Mouse (Mus musculus) retina, adult 2 months (tissue): ENCODE results near the gene Rexo5.
A peak's percentile ranks its signal among the peaks of the same experiment; 100 is the strongest.

ENCODE experiments used
- DNase-seq: peaks from one replicate; pipeline ENCODE4 v3.0.0-alpha.2; 2012; ENCODE audit warnings: low read depth, low spot score

Gene Rexo5

DNA sequence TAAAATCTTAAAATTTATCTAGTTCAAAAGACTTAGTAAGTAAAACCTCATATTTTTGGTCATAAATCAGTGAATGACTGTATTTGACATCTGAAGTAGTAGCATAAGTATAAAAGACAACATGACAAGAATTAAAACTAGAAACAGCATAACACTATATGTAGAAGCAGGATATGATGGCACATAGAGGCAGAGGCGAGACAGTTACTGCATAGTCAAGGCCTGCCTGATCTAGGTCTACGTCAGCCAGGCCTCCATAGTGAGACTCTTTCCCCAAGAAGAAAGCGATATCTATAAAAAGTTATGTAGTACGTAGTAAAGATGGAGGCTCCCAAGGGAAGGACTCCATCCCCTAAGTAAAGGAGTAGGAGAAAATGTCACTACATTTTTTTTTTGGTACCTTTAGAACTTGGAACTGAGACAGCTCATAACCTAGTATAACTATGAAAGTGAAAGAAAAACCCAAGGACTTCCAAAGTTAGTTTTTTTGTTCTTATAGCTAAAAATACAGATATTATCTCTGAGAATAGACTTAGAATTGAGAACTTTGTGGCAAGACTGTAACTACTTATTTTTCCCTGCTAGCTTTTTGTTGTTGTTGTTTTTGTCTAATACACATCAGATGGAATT, 48.1 kb downstream of the Rexo5 start:
- DNase-seq, result no peak

DNA sequence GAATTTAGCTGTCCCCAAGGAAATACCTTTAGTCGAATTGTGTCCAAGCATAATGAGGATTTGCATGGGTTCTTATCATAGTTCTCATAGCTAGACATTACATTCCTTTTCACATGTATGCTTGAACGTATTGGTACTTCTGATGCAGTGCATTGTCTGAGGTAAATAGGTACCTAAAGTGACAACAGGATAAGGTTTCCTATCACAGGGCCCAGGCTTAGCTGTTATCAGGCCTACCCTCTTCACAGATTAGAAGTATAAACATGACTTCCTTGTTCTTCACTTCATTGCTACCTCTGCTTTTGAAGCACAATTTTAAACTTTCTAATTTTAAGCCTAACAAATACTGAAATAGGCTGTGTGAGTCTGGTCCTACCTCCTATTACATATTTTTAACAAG, 51.7 kb downstream of the Rexo5 start:
- DNase-seq, result no peak

DNA sequence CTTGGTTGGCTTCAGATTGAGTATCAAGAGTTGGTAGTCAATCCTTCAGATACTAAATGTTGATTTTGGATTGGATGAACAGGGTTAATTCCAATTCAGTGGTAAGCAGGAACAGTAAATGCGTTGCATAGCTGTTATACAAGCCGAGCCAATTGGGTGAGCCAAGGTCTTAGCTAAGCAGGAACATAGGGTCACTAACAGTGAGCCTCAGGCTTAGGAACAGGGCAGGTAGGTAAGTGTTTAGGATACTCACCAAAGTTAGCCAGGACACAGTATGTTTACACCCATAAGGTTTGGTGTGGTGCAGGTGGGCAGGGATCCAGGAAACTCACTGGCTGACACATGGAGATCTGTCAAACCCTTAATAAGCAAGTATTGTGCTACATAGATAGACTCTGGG, 53.6 kb downstream of the Rexo5 start:
- no peak for DNase-seq

DNA sequence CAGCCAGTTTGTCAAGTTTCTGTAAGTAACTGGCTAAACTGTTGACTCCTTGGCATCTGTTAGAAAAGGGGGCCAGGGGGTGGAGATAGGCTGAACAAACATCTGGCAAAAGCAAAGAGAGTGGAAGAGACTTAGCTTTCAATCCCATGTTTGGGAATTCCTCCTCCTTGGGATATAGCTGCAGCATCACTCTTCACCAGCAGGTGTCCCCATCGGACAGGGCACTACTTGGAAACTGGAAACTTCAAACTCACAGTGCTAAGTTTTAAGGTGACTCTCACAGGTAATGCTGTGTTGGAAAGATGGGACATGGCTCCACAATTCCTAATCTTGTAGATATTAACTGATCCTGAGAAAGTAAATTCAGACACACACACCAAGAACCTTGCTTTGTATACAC, 55.3 kb downstream of the Rexo5 start:
- peak; percentile 26 for DNase-seq

DNA sequence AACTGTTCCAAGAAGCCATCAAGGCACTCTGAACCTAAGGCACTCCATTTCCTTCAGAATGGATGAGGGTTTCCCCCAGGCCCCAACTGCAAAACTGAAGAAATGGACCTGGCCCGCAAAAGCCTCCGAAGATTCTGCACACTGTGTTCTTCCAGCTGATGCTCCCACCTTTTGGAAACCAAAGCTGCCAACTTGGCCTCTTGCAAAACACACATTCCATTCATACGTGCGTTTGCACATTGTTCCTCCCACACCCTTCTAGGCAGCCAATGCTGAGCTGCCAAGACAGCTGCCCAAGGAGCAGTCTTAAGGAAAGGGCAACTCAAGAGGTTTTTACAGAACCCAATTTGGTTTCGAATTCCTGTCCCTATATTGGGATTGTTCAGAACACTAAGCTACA, 56.9 kb downstream of the Rexo5 start:
- no peak for DNase-seq

DNA sequence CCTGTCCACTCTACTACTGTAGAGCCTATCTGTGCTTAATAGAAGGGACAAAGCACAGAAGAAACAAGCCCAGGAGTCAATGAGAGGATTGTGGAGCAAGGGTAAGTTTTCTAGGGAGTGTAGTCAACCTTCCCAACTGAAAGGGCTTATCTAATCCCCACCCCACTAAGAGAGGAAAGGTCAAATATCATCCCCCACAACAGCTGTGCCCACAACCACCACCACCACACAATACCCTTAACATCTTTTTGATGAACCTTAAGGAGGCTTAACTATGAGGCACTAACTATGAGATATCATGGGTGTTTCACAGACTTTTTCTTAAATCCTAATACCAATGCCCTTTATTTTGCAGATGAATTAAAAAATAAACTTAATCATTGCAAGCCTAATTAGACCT, 58.7 kb downstream of the Rexo5 start:
- DNase-seq, result no peak

DNA sequence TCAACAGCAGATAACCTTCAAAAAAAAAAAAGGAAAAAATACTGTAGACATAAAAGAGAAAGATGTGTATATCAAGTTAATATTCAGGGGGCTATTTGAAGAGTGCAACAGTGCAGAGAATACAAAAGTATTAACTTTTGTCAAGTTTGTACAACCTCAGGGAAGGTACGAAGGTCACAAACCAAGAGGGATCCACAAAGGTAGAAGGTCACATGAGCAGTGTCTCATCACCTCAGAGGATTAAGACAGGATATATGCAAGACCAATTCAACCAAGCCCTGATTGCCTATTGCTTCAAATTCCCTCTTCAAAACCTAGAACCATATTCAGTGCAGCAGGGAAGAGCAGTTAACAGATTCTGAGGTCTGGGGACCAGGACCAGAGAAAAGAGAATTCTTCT, 59.4 kb downstream of the Rexo5 start:
- no peak for DNase-seq

DNA sequence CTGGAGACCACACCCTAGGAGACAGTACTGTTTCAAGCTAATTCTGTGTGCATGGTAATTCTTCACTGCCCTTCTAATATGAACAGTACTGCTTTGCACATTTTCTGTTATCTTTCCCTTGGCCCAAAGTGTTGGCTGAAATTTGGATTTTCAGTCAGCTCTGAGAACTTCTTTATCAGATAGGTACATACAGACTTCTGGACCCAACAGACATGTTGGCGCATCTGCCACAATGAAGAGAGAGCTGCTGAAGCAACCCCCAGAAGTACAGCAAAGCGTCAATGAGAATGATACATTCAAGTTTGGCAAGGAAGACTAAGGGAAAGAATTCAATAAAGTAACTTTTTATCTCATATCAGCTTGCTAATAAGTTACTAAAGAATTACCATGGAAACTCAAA, 60.6 kb downstream of the Rexo5 start:
- DNase-seq, result no peak

DNA sequence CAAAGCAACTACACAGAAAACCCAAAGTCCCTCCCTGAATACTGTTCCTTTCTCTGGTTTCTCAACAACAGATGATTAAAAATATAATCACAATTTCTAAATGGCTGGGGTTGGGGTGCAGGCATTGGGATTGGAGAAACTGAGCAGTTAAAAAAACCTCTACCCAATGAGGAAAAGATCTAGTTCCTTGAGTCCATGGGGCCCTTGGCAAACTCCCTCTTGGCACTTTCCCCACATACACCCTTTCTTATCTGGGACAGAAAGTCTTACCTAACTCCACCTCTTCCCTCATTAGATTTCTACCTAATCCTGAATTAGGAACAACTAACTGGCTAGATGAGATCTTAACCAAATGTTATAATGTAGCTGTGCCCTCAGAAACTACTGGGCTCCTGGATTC, 61.2 kb downstream of the Rexo5 start:
- no peak for DNase-seq

DNA sequence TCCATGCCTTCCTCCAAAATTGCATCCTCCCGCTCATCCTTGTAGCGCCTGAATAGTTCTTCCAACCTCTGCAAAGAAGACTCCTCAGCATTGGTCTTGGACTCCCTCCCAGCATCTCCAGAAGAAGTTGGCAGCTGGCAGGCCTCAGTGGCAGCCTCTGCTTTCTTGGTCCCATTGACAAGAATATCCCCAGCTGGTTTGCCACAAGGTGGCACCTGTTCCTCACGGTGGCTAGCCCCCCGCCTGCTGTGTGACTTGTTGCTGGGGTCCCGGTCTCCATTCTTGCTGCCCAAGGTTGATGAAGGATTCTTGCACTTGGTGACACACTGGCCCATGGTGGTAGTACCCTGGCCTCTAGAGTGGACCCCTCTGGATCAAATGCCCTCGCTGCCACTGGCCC, 65.7 kb downstream of the Rexo5 start:
- DNase-seq, result no peak

DNA sequence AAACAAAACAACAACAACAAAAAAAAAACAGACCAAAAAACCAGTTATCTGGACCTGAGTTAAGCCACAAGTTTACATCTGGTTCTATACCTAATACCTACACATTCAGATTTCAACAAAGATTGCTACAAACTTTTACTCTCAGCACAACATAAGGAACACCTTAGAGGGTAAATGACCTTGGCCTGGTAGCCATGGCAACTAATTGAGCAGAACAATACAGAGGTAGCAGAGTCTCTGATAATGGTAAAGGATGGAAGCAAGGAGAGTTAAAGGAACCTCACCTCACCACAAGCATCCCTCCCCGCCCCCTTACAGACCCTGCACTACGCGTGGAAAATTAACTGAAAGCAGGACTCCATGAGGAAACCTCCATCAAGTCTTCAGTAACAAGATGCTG, 66.3 kb downstream of the Rexo5 start:
- DNase-seq, result no peak

DNA sequence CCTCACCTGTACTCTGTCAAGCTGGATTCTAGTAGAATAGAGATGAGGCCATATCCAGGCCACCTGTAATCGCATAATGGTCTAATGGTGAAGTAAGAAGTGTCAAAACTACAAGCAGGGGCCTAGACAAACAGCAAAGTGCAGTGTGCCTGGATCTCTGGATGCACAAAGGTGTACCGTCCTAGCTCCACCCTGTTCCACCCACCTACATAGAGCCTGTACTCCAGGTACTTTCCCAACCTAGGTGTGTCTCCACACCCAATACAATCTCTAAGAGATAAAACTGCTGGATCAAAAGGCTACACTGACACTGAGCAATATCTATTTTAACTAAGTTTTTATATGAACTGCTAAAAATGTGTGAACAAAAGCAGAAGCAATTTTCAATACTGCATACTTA, 66.7 kb downstream of the Rexo5 start:
- no peak for DNase-seq

DNA sequence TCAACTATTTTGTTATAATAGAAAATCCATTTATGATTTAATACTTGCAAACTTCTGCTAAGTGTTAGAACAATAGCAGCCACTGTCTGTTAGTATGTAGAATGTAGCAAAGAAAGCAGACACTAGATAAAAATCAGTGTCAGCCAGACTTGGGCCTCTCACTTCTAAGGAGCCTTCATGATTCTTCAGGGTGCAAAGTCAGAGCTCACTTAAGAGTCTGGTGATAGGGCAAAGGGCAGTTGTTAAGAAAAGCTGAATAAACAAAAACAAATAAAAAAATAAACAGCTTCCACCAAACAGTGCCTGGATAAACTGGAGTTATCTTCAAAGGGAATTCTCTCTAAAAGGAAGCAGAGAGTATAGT, 67.1 kb downstream of the Rexo5 start:
- DNase-seq, result no peak

DNA sequence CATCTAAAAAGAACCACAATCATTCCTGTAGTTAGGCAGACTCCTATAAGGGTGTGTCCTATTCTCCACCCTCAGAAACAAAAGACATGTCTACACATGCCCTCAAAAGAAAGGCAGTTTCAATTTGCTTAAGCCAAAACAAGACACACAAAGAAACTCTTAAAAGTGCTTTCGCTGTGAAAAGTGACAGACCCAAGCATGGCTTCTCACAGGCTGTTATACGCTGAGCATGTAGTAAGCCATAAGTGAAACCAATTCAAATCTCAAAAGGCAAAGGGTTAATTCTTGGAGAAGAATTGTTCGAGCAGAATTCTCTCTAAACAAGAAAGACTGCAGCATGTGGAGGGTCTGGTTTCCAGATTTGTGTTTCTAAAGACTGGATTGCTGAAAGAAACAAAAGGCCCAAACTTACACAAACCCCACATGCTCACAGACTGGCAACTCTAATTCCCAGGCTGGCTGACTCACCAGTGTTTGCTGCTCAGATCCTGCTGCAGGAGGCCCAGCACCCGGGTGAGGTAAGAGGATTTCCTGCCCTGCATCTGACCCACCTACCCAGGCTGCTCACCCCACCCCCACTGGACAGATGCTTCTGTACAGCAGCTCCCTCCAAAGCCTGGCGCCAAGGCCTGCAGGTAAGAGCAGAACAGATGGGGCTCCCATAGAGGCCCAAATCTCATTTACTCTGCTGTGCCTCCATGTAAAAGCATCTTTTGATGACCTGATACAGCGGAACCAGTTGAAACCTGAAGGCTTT, 67.7 kb downstream of the Rexo5 start:
- peak; percentile 85 for DNase-seq

DNA sequence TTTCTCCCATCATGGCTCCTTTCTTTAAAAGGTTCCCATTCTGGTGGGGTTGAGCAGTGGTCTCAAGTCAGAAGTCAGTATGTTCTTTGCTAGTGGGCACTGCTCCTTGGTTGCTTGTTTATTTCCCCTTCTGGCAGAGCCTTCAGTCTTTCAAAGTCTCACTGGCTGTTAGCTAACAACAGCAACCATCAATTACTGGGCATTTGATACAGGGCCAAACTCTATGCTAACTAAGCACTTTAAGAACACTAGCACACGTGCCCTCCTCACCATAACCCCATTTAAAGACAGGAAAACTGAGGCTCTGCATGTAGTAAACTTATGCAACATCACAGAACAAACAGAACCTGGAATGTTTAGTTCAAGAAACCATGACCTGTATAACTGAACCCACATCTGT, 68.4 kb downstream of the Rexo5 start:
- no peak for DNase-seq

DNA sequence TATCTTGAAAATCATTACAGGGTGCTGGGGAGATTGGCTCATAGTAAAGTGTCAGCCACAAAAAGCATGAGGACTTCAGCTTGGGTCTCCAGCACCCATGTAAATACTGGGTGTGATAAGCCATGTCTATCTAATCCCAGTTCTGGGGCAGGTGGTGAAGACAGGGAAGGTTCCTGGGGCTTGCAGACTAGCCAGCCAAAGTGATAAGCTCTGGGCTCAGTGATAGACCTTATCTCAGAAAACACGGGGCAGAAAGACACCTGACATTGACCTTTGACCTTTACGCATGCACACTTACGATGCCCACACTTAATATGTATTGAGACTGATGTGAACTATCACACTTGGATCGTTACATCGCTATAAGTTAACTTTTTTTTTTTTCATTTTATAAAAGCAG, 70.7 kb downstream of the Rexo5 start:
- DNase-seq, result no peak

DNA sequence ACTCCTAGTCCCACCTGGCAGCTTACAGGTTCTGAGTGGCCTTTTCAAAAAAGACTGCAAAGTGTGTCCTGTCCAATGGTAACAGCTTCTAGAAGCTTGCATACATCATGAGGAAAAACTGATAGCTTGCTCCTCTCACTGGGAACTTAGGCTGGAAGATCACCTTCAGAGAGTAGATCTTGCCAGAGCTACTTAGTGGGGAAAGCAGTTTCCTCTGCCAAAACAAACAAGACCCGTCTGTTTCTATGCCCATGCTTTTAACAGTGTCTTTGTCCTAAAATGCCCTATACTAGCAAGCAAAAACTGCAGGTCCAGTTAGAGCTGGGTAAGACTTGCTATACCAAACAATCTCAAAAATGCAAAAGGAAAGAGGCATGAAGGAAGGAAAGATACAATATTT, 72.3 kb downstream of the Rexo5 start:
- DNase-seq, result no peak

DNA sequence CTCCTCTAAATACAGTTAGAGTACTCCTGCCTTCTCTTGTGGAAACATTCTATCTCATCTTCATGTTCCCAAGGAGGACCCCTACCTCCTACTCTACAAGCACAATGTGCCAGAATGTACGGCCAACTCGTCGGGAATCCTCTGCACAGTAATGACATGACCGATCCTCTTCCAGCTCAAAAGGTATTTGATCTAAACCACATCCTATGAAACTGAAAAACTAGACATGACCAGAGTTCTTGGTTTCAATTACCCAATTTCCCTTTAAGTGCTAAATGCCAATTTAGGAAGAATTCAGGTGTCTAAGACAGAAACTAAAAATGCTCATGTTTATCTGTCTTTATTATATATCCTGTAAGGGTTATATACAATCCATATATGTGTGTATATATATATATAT, 78.4 kb downstream of the Rexo5 start:
- DNase-seq, result no peak

DNA sequence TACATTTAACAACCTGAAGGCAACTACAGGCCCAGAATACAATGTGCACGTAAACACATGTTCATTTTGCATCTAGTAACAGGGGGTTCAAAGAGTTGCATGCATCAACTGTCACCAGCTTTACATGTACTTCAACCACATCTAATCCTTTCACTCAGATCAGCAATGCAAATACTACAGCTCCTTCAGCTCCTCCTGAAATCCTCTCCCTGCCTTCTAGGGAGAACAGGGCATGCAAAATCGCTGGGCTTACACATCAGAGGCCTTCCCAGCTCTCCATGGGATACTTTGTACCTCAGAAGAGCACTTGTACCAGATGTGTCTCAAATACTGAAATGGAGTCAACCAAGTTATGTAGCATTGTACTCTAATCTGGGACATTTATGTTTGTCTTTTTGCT, 79.2 kb downstream of the Rexo5 start:
- DNase-seq, result no peak

DNA sequence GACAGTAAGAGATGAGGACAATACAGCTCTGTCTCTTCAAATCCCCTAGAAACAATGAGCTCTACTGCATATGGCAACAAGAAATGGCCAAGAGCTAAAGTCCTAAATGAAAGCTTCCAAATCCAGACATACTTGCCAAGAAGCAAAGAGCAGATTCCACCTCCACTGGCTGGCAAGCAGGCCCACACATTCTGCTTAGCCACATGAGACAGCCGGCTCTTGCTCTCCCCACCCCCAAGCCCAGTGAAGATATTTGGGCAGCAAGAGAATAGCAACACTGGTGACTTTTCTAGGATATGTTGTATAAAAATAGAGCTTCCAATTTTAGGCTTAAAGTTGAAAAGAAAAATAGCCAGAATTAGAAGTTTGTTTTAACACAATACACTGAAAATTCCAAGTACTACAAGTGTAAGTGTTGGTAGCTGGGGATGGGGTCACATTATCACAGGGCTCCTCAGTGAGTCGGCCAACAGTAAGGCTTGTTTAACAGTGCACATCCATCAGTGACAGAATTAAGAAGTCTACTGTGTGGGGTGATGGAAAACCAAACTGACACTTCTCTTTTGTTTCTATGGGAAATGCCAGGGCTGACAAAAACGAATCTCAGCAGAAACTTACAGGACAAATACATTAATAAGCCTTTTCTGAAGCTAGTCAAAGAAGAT, 82.1 kb downstream of the Rexo5 start:
- DNase-seq, result no peak

DNA sequence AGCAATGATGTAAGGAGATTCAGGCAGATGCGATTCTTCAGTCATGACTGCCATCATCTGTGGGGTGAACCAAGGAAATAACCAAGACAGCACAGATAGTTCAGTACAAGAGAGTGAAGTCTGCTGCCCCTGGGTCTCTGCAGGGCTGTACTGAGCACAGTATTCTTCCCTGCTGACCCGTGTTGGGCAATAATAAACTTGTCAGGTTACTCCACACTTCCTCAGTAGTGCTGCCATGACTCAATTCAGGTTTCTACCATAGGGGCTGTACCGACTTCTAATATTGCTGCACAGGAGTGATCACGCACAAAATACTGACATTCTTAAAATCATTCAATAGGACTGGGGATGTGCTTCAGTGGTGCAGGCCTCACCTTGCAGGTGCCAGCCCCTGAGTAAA, 85.4 kb downstream of the Rexo5 start:
- no peak for DNase-seq

DNA sequence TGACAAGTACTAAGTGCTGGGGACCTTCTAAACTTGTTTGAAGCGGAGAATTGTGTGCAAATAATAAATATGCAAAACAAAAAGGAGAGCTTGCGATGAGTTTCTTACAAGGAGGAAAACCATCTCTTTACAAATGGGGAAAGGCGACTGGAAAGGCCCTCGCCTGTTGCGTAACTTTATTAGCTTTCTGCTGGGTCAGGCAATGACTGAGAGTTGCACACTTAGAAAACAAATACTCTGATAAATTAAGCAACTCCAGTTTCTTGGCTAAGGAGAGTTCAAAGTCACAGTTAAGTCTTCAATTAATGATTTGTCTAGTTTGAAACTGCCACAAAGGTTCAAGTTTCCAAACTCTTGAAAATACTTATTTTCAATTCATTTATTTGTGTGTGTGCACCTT, 86.5 kb downstream of the Rexo5 start:
- DNase-seq, result no peak

DNA sequence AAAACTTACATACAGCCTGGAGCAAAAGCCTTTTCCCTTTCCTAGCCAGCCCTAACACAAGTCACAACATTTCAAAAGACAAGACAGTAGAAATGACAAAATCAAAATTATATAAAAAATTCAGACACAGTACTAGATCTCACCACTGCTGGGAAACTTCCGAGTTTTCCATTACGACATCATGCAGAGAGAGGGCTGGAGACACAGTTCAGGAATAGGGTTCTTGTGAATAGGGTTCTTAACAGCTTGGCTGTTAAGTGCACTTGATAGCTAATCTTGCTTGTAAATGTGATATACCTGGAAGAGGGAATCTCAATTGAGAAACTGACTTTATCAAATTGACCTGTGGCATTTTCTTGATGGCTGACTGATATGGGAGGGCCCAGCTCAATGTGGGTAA, 87.4 kb downstream of the Rexo5 start:
- DNase-seq, result no peak
